In the genomic region with DNA sequence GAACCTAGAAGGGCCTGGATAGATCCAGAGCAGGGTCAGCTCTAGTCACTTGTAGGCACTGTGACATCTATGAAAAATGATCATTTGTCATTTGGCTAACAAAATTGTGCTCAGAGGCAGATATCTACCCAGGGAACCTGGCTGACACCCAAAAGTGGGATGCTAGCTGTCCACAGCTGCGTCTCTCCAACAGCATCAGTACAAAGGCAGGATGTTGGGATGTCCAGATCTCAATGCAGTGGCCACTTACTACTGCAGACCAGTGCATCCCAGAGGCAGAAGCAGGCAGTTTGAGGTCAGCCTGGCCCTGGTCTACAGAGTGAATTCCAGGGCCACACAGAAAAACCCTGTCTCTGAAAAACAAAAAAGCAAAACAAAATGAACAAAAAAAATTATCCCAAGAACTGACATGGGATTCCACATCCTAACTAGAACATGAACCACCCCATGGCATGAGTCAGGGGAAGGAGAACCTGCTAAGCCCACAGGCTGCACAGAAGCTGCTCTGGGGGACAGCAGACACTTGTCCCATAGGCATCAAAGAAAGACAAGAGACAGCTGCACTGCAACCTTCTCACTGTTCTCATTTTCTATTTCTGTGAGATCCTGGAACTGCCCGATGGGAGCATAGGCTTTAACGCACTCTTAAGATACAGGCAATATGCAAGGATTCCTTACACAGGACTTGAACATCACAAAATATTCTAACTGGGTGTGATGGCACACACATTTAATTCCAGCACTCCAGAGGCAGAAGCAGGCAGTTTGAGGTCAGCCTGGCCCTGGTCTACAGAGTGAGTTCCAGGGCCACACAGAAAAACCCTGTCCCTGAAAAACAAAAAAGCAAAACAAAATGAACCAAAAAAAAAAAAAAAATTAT, we compare ENCODE assay signal across 12 mouse cellular contexts.
DNase-seq lines count a peak whose midpoint lies in the region; ATAC-seq lines count a peak whose summit lies in the region.
"Had no signal": no experiment of that assay in that cellular context is flagged by ENCODE, and none has a peak within 500 bp of the region (broad histone marks: within the 10 kb centered on the region; RNA-seq: fewer than 3 reads in every experiment).

No protein-coding gene starts in this region.

- no peak overlapping the region for H3K4me2 ChIP-seq in intestine, embryonic 15.5 days (replicated peaks)
- H3K4me2 ChIP-seq in intestine, embryonic 16.5 days (ENCODE audit: low read depth, low read length), result no peak overlapping the region
- H3K4me2 ChIP-seq in lung, embryonic 16.5 days (ENCODE audit: low read depth, low read length), result no peak overlapping the region
- H3K4me2 ChIP-seq: hindbrain, embryonic 15.5 days had no signal

- H3K9ac ChIP-seq in intestine, embryonic 15.5 days, result no peak overlapping the region
- H3K9ac ChIP-seq in intestine, embryonic 16.5 days (ENCODE audit: low read depth, low read length), result no peak overlapping the region
- no peak overlapping the region for H3K9ac ChIP-seq in lung, embryonic 16.5 days (ENCODE audit: low read length)
- H3K9ac ChIP-seq: hindbrain, embryonic 15.5 days had no signal

- H3K27me3 ChIP-seq in intestine, embryonic 15.5 days (replicated peaks), result no peaks in the 10 kb centered on the region
- H3K27me3 ChIP-seq in intestine, embryonic 16.5 days (replicated peaks; ENCODE audit: control insufficient read depth, insufficient read depth, low read length), result no peaks in the 10 kb centered on the region
- H3K27me3 ChIP-seq in lung, embryonic 16.5 days (ENCODE audit: control insufficient read depth, insufficient read depth, low read depth, low read length), result no peaks in the 10 kb centered on the region
- H3K27me3 ChIP-seq: hindbrain, embryonic 15.5 days had no signal

- WGBS in intestine, embryonic 15.5 days, result 68% methylated on average over 3 of the region's 3 CpGs
- 66% methylated on average over 3 of the region's 3 CpGs for WGBS in intestine, embryonic 16.5 days
- WGBS in lung, embryonic 16.5 days, result 54% methylated on average over 3 of the region's 3 CpGs

- 0 out of 2 replicates have a peak overlapping the region, but pooled peaks have one; percentile 22 for H3K27ac ChIP-seq in intestine, embryonic 15.5 days
- H3K27ac ChIP-seq in intestine, embryonic 16.5 days (ENCODE audit: low read length), result no peak overlapping the region
- peak overlapping the region; percentile 28; the same call in 1 of the 2 replicates for H3K27ac ChIP-seq in lung, embryonic 16.5 days (ENCODE audit: low read length)
- H3K27ac ChIP-seq: hindbrain, embryonic 15.5 days had no signal

- peaks cover 10% of the 10 kb centered on the region; the same call in 1 of the 2 replicates for H3K36me3 ChIP-seq in intestine, embryonic 15.5 days
- peaks cover 14% of the 10 kb centered on the region; the same call in 1 of the 2 replicates for H3K36me3 ChIP-seq in intestine, embryonic 16.5 days (ENCODE audit: control insufficient read depth, insufficient read depth, low read length)
- H3K36me3 ChIP-seq in lung, embryonic 16.5 days (ENCODE audit: control insufficient read depth, insufficient read depth, low read length), result peaks cover 17% of the 10 kb centered on the region

- H3K4me3 ChIP-seq in intestine, embryonic 15.5 days (replicated peaks), result no peak overlapping the region
- H3K4me3 ChIP-seq in intestine, embryonic 16.5 days (ENCODE audit: low read length), result no peak overlapping the region
- H3K4me3 ChIP-seq in lung, embryonic 16.5 days (ENCODE audit: low read length), result no peak overlapping the region
- H3K4me3 ChIP-seq: erythroblast, embryonic 14.5 days; hindbrain, embryonic 15.5 days had no signal

- H3K9me3 ChIP-seq in intestine, embryonic 15.5 days, result no peaks in the 10 kb centered on the region
- no peaks in the 10 kb centered on the region for H3K9me3 ChIP-seq in intestine, embryonic 16.5 days (ENCODE audit: control insufficient read depth, low read length)
- H3K9me3 ChIP-seq in lung, embryonic 16.5 days (ENCODE audit: control insufficient read depth, low read length), result 0 out of 2 replicates have a peak, but pooled peaks cover 3% of the 10 kb centered on the region
- H3K9me3 ChIP-seq: hindbrain, embryonic 15.5 days had no signal

- no peak for DNase-seq in frontal cortex, adult 2 months (ENCODE audit: extremely low spot score in 1 of 2, low spot score in 1 of 2)
- DNase-seq in lung, postnatal 25 days (ENCODE audit: low spot score), result no peak
- peak; percentile 50 for DNase-seq in lung, postnatal 10 days
- no peak for DNase-seq in urinary bladder, adult 2 months (ENCODE audit: low spot score)
- DNase-seq: layer of hippocampus, postnatal 36 days; thymus, postnatal 4 days had no signal

- ATAC-seq in frontal cortex, adult (ENCODE audit: low TSS enrichment), result peak; percentile 11
- ATAC-seq in intestine, embryonic 15.5 days, result no peak
- no peak for ATAC-seq in intestine, embryonic 16.5 days
- peak; percentile 44 for ATAC-seq in lung, embryonic 16.5 days (ENCODE audit: low read depth)

- peaks cover 7% of the 10 kb centered on the region for H3K4me1 ChIP-seq in intestine, embryonic 15.5 days (replicated peaks)
- H3K4me1 ChIP-seq in intestine, embryonic 16.5 days (ENCODE audit: control insufficient read depth, insufficient read depth, low read length), result peaks cover 19% of the 10 kb centered on the region; the same call in 1 of the 2 replicates
- H3K4me1 ChIP-seq in lung, embryonic 16.5 days (replicated peaks; ENCODE audit: control insufficient read depth, insufficient read depth, low read length), result peaks cover 11% of the 10 kb centered on the region; the same call in 1 of the 2 replicates
- H3K4me1 ChIP-seq: hindbrain, embryonic 15.5 days had no signal

Comparison
In these comparisons a context has a peak if more than half of its experiments do, and no peak if none do; other contexts are left out.
1. ATAC-seq: peak in frontal cortex, adult (single experiment) and lung, embryonic 16.5 days (single experiment); none in intestine, embryonic 15.5 days (single experiment) and intestine, embryonic 16.5 days (single experiment).